Mouse (Mus musculus): ENCODE results near the gene Fam198b.

DNA sequence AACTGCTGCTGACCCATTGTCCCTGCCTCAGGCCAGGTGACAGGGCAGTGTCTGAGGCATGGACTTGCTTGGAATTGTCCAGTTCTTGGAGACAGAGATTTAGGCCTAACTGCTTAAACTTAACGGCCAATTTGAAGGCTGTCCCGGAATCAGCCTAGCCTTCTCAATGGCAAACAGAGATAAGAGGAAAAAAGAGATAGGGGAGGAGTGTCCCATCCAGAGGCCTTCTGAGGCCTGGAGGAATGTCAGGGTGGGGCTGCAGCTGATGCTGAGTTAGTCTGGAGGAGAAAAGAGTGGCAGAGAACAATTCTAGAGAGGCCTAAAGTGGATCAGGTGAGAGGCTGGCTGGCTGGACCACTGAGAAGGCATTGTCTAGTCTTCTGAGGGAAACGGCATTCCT lies 32.2 kb upstream of the Fam198b start:
- TF ChIP-seq CTCF (IDR thresholded peaks at IDR 0.05) (no peak), EP300 (IDR thresholded peaks at IDR 0.05) (no peak; the same call in 1 of the 2 replicates)
